Mouse (Mus musculus) midbrain, postnatal 0 days (tissue): ENCODE data around the gene Akr1c19. TPM values are rescaled to one million over a fixed set of nuclear protein-coding genes. Genes with fewer than 3 reads are reported as not detected.
"Not testable (repeated sequence)": the region's sequence is repeated elsewhere in the genome, so short reads cannot be mapped to it uniquely, and the experiment has no call there.

Experiments
- ATAC-seq: fragments of 200-750 bp; cut with Nextera tagmentation; 2 replicates; pipeline ENCODE4 v1.8.0; 2017; ENCODE audit warnings: moderate number of reproducible peaks, mild to moderate bottlenecking, moderate TSS enrichment, moderate library complexity; ENCODE audit not compliant: low FRiP score
- DNase-seq: peaks from one replicate; pipeline ENCODE4 v3.0.0-alpha.2; 2015; ENCODE audit warnings: low spot score
- H3K27ac ChIP-seq: fragments of 300-500 bp; sonication (generic); 2 replicates; pipeline ENCODE4 v1.5.1; 2014; ENCODE audit warnings: low read depth, mild to moderate bottlenecking, low read length, mixed read lengths
- H3K27me3 ChIP-seq: fragments of 300-500 bp; sonication (generic); 2 replicates; pipeline ENCODE4 v1.6.1; 2014; ENCODE audit warnings: low read length, control low read depth, mixed read lengths; ENCODE audit not compliant: insufficient read depth
- H3K36me3 ChIP-seq: fragments of 300-500 bp; sonication (generic); 2 replicates; pipeline ENCODE4 v1.6.1; 2014; ENCODE audit warnings: low read length, control low read depth, mixed read lengths; ENCODE audit not compliant: insufficient read depth
- H3K4me1 ChIP-seq: fragments of 300-500 bp; sonication (generic); 2 replicates; pipeline ENCODE4 v1.6.1; 2014; ENCODE audit warnings: mild to moderate bottlenecking, control low read depth, antibody characterized with exemption, low read length, mixed read lengths; ENCODE audit not compliant: insufficient read depth
- H3K4me2 ChIP-seq: fragments of 300-500 bp; sonication (generic); 2 replicates; pipeline ENCODE4 v1.6.1; 2014; ENCODE audit warnings: low read depth, mild to moderate bottlenecking, low read length, mixed read lengths; ENCODE audit not compliant: poor library complexity, severe bottlenecking
- H3K4me3 ChIP-seq: fragments of 300-500 bp; sonication (generic); 2 replicates; pipeline ENCODE4 v1.5.1; 2014; ENCODE audit warnings: low read depth, mild to moderate bottlenecking, low read length, moderate library complexity
- H3K9ac ChIP-seq: fragments of 300-500 bp; sonication (generic); replicated peaks from 2 replicates; pipeline ENCODE4 v1.6.1; 2014; ENCODE audit warnings: mild to moderate bottlenecking, low read length, moderate library complexity, mixed read lengths; ENCODE audit not compliant: poor library complexity, severe bottlenecking
- H3K9me3 ChIP-seq: fragments of 300-500 bp; sonication (generic); 2 replicates; pipeline ENCODE4 v1.6.1; 2016; ENCODE audit warnings: low read length, control low read depth
- CTCF ChIP-seq: IDR thresholded peaks from 2 replicates; pipeline ENCODE4 v1.5.1; 2016; ENCODE audit warnings: antibody characterized with exemption, mild to moderate bottlenecking
- WGBS: fragments of 180-500 bp; shearing (Covaris S2); extraction: QIAGEN DNeasy Blood & Tissue Kit; methylation state at CpG from one replicate; pipeline ENCODE4 v1.1.7; 2014; 5-methylcytosine and 5-hydroxymethylcytosine counted together
- polyA plus RNA-seq: library from polyadenylated mRNA; unstranded; fragments of >200 nt; fragmentation: Nextera tagmentation; extraction: Ambion mirVana; gene quantifications from 2 replicates; pipeline ENCODE4 v1.2.1, GENCODE M21; 2015
- total RNA-seq: library from RNA; depleted of rRNA; stranded (reverse); fragments of >200 nt; gene quantifications from 2 replicates; pipeline ENCODE4 v1.2.3, GENCODE M21; 2014; rRNA removed

Gene Akr1c19
- total RNA-seq (3.6 and 5.2 TPM in 2 replicates), polyA plus RNA-seq (7.6 TPM in 2 replicates)

DNA sequence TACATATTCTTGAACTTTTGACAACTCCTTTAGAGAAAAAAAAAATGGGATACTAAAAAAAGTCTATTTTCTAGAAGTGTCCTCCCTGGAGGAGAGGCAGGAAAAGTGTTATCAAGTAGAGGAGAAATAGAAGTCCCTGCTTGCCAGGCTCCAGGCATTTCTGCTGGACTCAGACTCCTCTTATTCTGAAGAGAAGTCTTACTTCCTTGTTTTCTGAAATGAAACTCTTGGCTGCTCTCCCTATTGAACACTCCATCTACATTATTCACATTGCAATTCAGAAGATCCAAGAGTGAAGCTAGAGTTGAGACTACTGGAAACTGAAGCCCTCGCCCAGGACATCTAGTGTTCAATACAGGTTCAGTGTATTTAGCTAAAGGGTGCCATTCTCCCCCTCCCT lies at the start of gene Akr1c19:
Gene Akr1c19, plus strand, starts transcription at position 260 of the 400 bp plus-strand sequence.
- ATAC-seq (no peak), DNase-seq (no peak)
- H3K4me2 ChIP-seq, result no peak within 1 kb of the TSS
- no peaks in the 10 kb centered on the region for H3K27me3 ChIP-seq
- H3K9ac ChIP-seq, result no peak within 1 kb of the TSS
- no peak within 1 kb of the TSS for H3K4me3 ChIP-seq
- H3K4me1 ChIP-seq, result no peaks in the 10 kb centered on the region
- H3K36me3 ChIP-seq, result no peaks in the 10 kb centered on the region
- 77% methylated on average over 1 of the region's 1 CpGs for WGBS
- no peak within 1 kb of the TSS for H3K27ac ChIP-seq
- no peaks in the 10 kb centered on the region for H3K9me3 ChIP-seq
- no peak for TF ChIP-seq CTCF

- not testable (repeated sequence) for H3K27me3 ChIP-seq, H3K27ac ChIP-seq, DNase-seq, H3K9me3 ChIP-seq, H3K9ac ChIP-seq, H3K4me1 ChIP-seq, H3K4me3 ChIP-seq, H3K36me3 ChIP-seq, ATAC-seq, H3K4me2 ChIP-seq
- WGBS, result 95% methylated on average over 4 of the region's 4 CpGs
Observed at GRCm38 (mm10) chr13:4181321-4181720, 47.2 kb upstream of the Akr1c19 start.

- no peaks in the 10 kb centered on the region for H3K27me3 ChIP-seq
- DNase-seq (no peak), ATAC-seq (no peak)
- 60% methylated on average over 9 of the region's 9 CpGs for WGBS
- no peaks in the 10 kb centered on the region for H3K4me1 ChIP-seq
- no peaks in the 10 kb centered on the region for H3K36me3 ChIP-seq
- H3K9ac ChIP-seq, result no peak overlapping the region
- no peak overlapping the region for H3K27ac ChIP-seq
- no peak overlapping the region for H3K4me2 ChIP-seq
- no peaks in the 10 kb centered on the region for H3K9me3 ChIP-seq
- H3K4me3 ChIP-seq, result no peak overlapping the region
- TF ChIP-seq CTCF, result no peak
Observed at GRCm38 (mm10) chr13:4183116-4183515, 45.4 kb upstream of the Akr1c19 start.

GRCm38 (mm10) chr13:4186641-4187411 lies 41.7 kb upstream of the Akr1c19 start:
- not testable (repeated sequence) for H3K9me3 ChIP-seq, H3K9ac ChIP-seq, H3K4me1 ChIP-seq, H3K27me3 ChIP-seq, H3K4me2 ChIP-seq, H3K36me3 ChIP-seq, H3K4me3 ChIP-seq, ATAC-seq, DNase-seq, H3K27ac ChIP-seq
- WGBS, result 82% methylated on average over 7 of the region's 7 CpGs
- peak; percentile 12; the same call in 1 of the 2 replicates for TF ChIP-seq CTCF

GRCm38 (mm10) chr13:4188174-4188573 lies 40.3 kb upstream of the Akr1c19 start:
- H3K9me3 ChIP-seq, result no peaks in the 10 kb centered on the region
- no peaks in the 10 kb centered on the region for H3K36me3 ChIP-seq
- H3K4me2 ChIP-seq, result no peak overlapping the region
- H3K27ac ChIP-seq, result no peak overlapping the region
- DNase-seq, result peak; percentile 35
- no peak overlapping the region for H3K9ac ChIP-seq
- WGBS, result 89% methylated on average over 2 of the region's 2 CpGs
- no peak overlapping the region for H3K4me3 ChIP-seq
- H3K4me1 ChIP-seq, result no peaks in the 10 kb centered on the region
- TF ChIP-seq CTCF, result peak; percentile 63
- no peaks in the 10 kb centered on the region for H3K27me3 ChIP-seq
- ATAC-seq, result no peak

GRCm38 (mm10) chr13:4190904-4191303 lies 37.6 kb upstream of the Akr1c19 start, which contains the start of gene Akr1c13:
Akr1c13 (plus strand) TSS chr13:4191150.
- no peaks in the 10 kb centered on the region for H3K36me3 ChIP-seq
- H3K9ac ChIP-seq, result no peak within 1 kb of the TSS
- no peaks in the 10 kb centered on the region for H3K4me1 ChIP-seq
- TF ChIP-seq CTCF, result no peak
- ATAC-seq (no peak), DNase-seq (peak; percentile 30)
- no peak within 1 kb of the TSS for H3K4me2 ChIP-seq
- H3K27me3 ChIP-seq, result no peaks in the 10 kb centered on the region
- H3K27ac ChIP-seq, result no peak within 1 kb of the TSS
- H3K9me3 ChIP-seq, result no peaks in the 10 kb centered on the region
- no peak within 1 kb of the TSS for H3K4me3 ChIP-seq
- 82% methylated on average over 3 of the region's 3 CpGs for WGBS
